Mouse (Mus musculus) heart, embryonic 13.5 days (tissue): ENCODE results near the gene Cenpc1. TPM values are rescaled to one million over a fixed set of nuclear protein-coding genes. Genes with fewer than 3 reads are reported as not detected.

Source experiments
- ATAC-seq: fragments of 200-750 bp; cut with Nextera tagmentation; 2 replicates; pipeline ENCODE4 v1.8.0; 2017; ENCODE audit warnings: moderate TSS enrichment; ENCODE audit not compliant: insufficient number of reproducible peaks, low FRiP score, low TSS enrichment; ENCODE audit errors: extremely low read depth
- H3K27ac ChIP-seq: fragments of 300-500 bp; sonication (generic); replicated peaks from 2 replicates; pipeline ENCODE4 v1.5.1; 2015; ENCODE audit warnings: moderate library complexity, mild to moderate bottlenecking, inconsistent platforms
- H3K27me3 ChIP-seq: fragments of 300-500 bp; sonication (generic); replicated peaks from 2 replicates; pipeline ENCODE4 v1.6.1; 2015; ENCODE audit warnings: mild to moderate bottlenecking, inconsistent platforms
- H3K36me3 ChIP-seq: fragments of 300-500 bp; sonication (generic); 2 replicates; pipeline ENCODE4 v1.6.1; 2015; ENCODE audit warnings: mild to moderate bottlenecking, inconsistent platforms
- H3K4me1 ChIP-seq: fragments of 300-500 bp; sonication (generic); 2 replicates; pipeline ENCODE4 v1.6.1; 2015; ENCODE audit warnings: inconsistent platforms
- H3K4me2 ChIP-seq: fragments of 300-500 bp; sonication (generic); 2 replicates; pipeline ENCODE4 v1.6.1; 2015; ENCODE audit warnings: inconsistent platforms, mild to moderate bottlenecking, moderate library complexity
- H3K4me3 ChIP-seq: fragments of 300-500 bp; sonication (generic); 2 replicates; pipeline ENCODE4 v1.5.1; 2015; ENCODE audit warnings: moderate library complexity, mild to moderate bottlenecking, inconsistent platforms
- H3K9ac ChIP-seq: fragments of 300-500 bp; sonication (generic); 2 replicates; pipeline ENCODE4 v1.6.1; 2015; ENCODE audit warnings: inconsistent platforms, mild to moderate bottlenecking, moderate library complexity
- H3K9me3 ChIP-seq: fragments of 300-500 bp; sonication (generic); 2 replicates; pipeline ENCODE4 v1.6.1; 2016; ENCODE audit warnings: inconsistent platforms
- WGBS: fragments of 180-500 bp; shearing (Covaris S2); methylation state at CpG from one replicate; pipeline ENCODE4 v1.1.7; 2015; ENCODE audit warnings: mixed read lengths; 5-methylcytosine and 5-hydroxymethylcytosine counted together
- polyA plus RNA-seq: library from polyadenylated mRNA; unstranded; fragments of >200 nt; fragmentation: Nextera tagmentation; extraction: Ambion mirVana; gene quantifications from 2 replicates; pipeline ENCODE4 v1.2.1, GENCODE M21; 2015

Gene Cenpc1
- polyA plus RNA-seq, 1 experiment from 2014 or later: 24.3 TPM

GRCm38 (mm10) chr5:86078720-86079334, 13.4 kb upstream of the Cenpc1 start:
- 75% methylated on average over 3 of the region's 3 CpGs for WGBS
- no peak overlapping the region for H3K27ac ChIP-seq
- no peak for ATAC-seq

GRCm38 (mm10) chr5:86072756-86073386, 7.5 kb upstream of the Cenpc1 start:
- H3K9ac ChIP-seq: no peak overlapping the region
- 81% methylated on average over 4 of the region's 4 CpGs for WGBS
- no peaks in the 10 kb centered on the region for H3K4me1 ChIP-seq
- no peak overlapping the region for H3K27ac ChIP-seq
- no peak overlapping the region for H3K4me3 ChIP-seq
- no peaks in the 10 kb centered on the region for H3K36me3 ChIP-seq
- no peaks in the 10 kb centered on the region for H3K27me3 ChIP-seq
- no peaks in the 10 kb centered on the region for H3K9me3 ChIP-seq
- no peak for ATAC-seq
- H3K4me2 ChIP-seq: no peak overlapping the region

More at GRCm38 (mm10) chr5:86078720-86079334, 13.4 kb upstream of the Cenpc1 start:
- Histone ChIP-seq H3K9ac (no peak overlapping the region), H3K9me3 (no peaks in the 10 kb centered on the region), H3K27me3 (no peaks in the 10 kb centered on the region), H3K4me1 (no peaks in the 10 kb centered on the region), H3K36me3 (no peaks in the 10 kb centered on the region), H3K4me3 (no peak overlapping the region), H3K4me2 (no peak overlapping the region)

GRCm38 (mm10) chr5:86071538-86071937, 6.2 kb upstream of the Cenpc1 start, which contains the start of gene Stap1:
Gene Stap1, plus strand, starts transcription at chr5:86071746.
- no peak within 1 kb of the TSS for H3K27ac ChIP-seq
- peaks cover 6% of the 10 kb centered on the region; the same call in 1 of the 2 replicates for H3K4me1 ChIP-seq
- 67% methylated on average over 7 of the region's 7 CpGs for WGBS
- no peak within 1 kb of the TSS for H3K9ac ChIP-seq
- H3K9me3 ChIP-seq: no peaks in the 10 kb centered on the region
- H3K4me2 ChIP-seq: no peak within 1 kb of the TSS
- ATAC-seq: no peak
- H3K27me3 ChIP-seq: no peaks in the 10 kb centered on the region
- H3K4me3 ChIP-seq: no peak within 1 kb of the TSS
- H3K36me3 ChIP-seq: no peaks in the 10 kb centered on the region

GRCm38 (mm10) chr5:86069121-86069520, 3.7 kb upstream of the Cenpc1 start:
- Histone ChIP-seq H3K27me3 (no peaks in the 10 kb centered on the region), H3K4me2 (no peak overlapping the region), H3K36me3 (no peaks in the 10 kb centered on the region), H3K27ac (no peak overlapping the region), H3K9ac (no peak overlapping the region), H3K9me3 (no peaks in the 10 kb centered on the region), H3K4me3 (no peak overlapping the region), H3K4me1 (peaks cover 14% of the 10 kb centered on the region)
- 69% methylated on average over 6 of the region's 6 CpGs for WGBS
- ATAC-seq: no peak

GRCm38 (mm10) chr5:86068451-86068850, 3.1 kb upstream of the Cenpc1 start:
- Histone ChIP-seq H3K4me3 (no peak overlapping the region), H3K9ac (no peak overlapping the region), H3K27ac (no peak overlapping the region), H3K36me3 (no peaks in the 10 kb centered on the region), H3K27me3 (no peaks in the 10 kb centered on the region), H3K9me3 (no peaks in the 10 kb centered on the region), H3K4me1 (peaks cover 21% of the 10 kb centered on the region), H3K4me2 (no peak overlapping the region)
- 39% methylated on average over 3 of the region's 3 CpGs for WGBS
- no peak for ATAC-seq

GRCm38 (mm10) chr5:86066551-86066929, 1.2 kb upstream of the Cenpc1 start:
- no peaks in the 10 kb centered on the region for H3K36me3 ChIP-seq
- WGBS: 2% methylated on average over 17 of the region's 17 CpGs
- H3K4me1 ChIP-seq: peaks cover 24% of the 10 kb centered on the region
- H3K9me3 ChIP-seq: no peaks in the 10 kb centered on the region
- H3K27ac ChIP-seq: peak overlapping the region; percentile 83
- no peak for ATAC-seq
- peak overlapping the region; percentile 89 for H3K4me2 ChIP-seq
- no peaks in the 10 kb centered on the region for H3K27me3 ChIP-seq
- H3K9ac ChIP-seq: peak overlapping the region; percentile 78
- peak overlapping the region; percentile 91 for H3K4me3 ChIP-seq

GRCm38 (mm10) chr5:86065876-86066550, 630 bp upstream of the Cenpc1 start:
- Histone ChIP-seq H3K27me3 (no peaks in the 10 kb centered on the region), H3K4me2 (peak overlapping the region; percentile 89), H3K9ac (peak overlapping the region; percentile 75), H3K27ac (peak overlapping the region; percentile 83), H3K36me3 (no peaks in the 10 kb centered on the region), H3K9me3 (no peaks in the 10 kb centered on the region), H3K4me3 (peak overlapping the region; percentile 91), H3K4me1 (peaks cover 24% of the 10 kb centered on the region)
- peak; percentile 20 for ATAC-seq
- under 1% methylated on average over 17 of the region's 17 CpGs for WGBS

GRCm38 (mm10) chr5:86063501-86063900, 1.9 kb downstream of the Cenpc1 start:
- Histone ChIP-seq H3K4me2 (peak overlapping the region; percentile 89), H3K4me3 (peak overlapping the region; percentile 91), H3K9ac (no peak overlapping the region), H3K9me3 (no peaks in the 10 kb centered on the region), H3K4me1 (peaks cover 24% of the 10 kb centered on the region), H3K36me3 (peaks cover 7% of the 10 kb centered on the region; the same call in 1 of the 2 replicates), H3K27ac (no peak overlapping the region), H3K27me3 (no peaks in the 10 kb centered on the region)
- no peak for ATAC-seq
- 74% methylated on average over 1 of the region's 1 CpGs for WGBS

- no peaks in the 10 kb centered on the region for H3K4me1 ChIP-seq
- H3K27ac ChIP-seq: no peak overlapping the region
- H3K4me3 ChIP-seq: no peak overlapping the region
- peaks cover 76% of the 10 kb centered on the region for H3K36me3 ChIP-seq
- H3K9ac ChIP-seq: no peak overlapping the region
- no peaks in the 10 kb centered on the region for H3K27me3 ChIP-seq
- no peak for ATAC-seq
- H3K4me2 ChIP-seq: no peak overlapping the region
- WGBS: 73% methylated on average over 2 of the region's 2 CpGs
- H3K9me3 ChIP-seq: no peaks in the 10 kb centered on the region
These were observed 35.6 kb downstream of the Cenpc1 start for GRCm38 (mm10) chr5:86029820-86030219.

- H3K27me3 ChIP-seq: peaks cover 14% of the 10 kb centered on the region
- H3K4me2 ChIP-seq: no peak overlapping the region
- ATAC-seq: no peak
- no peak overlapping the region for H3K27ac ChIP-seq
- H3K9me3 ChIP-seq: no peaks in the 10 kb centered on the region
- H3K9ac ChIP-seq: no peak overlapping the region
- 78% methylated on average over 6 of the region's 6 CpGs for WGBS
- H3K36me3 ChIP-seq: no peaks in the 10 kb centered on the region
- 0 out of 2 replicates have a peak, but pooled peaks cover 2% of the 10 kb centered on the region for H3K4me1 ChIP-seq
- no peak overlapping the region for H3K4me3 ChIP-seq
These were observed 68.6 kb downstream of the Cenpc1 start for GRCm38 (mm10) chr5:85996545-85997510.

GRCm38 (mm10) chr5:85994551-85994950, 70.8 kb downstream of the Cenpc1 start:
- Histone ChIP-seq H3K27ac (no peak overlapping the region), H3K4me1 (0 out of 2 replicates have a peak, but pooled peaks cover 2% of the 10 kb centered on the region), H3K4me3 (no peak overlapping the region), H3K9ac (no peak overlapping the region), H3K9me3 (no peaks in the 10 kb centered on the region), H3K27me3 (peaks cover 14% of the 10 kb centered on the region), H3K4me2 (no peak overlapping the region), H3K36me3 (no peaks in the 10 kb centered on the region)
- no peak for ATAC-seq
- WGBS: 42% methylated on average over 1 of the region's 1 CpGs
